Mouse (Mus musculus) hindbrain, embryonic 12.5 days (tissue): ENCODE measurements at regions not wholly inside any gene's neighbourhood (a gene's known extent, or its start where the extent isn't known, plus 50 kb on each side); places are given as distances from the start of the nearest gene placed in this dataset.

ENCODE experiments used
- ATAC-seq: fragments of 200-750 bp; cut with Nextera tagmentation; 2 replicates; pipeline ENCODE4 v1.8.0; 2017; ENCODE audit warnings: moderate TSS enrichment; ENCODE audit not compliant: low FRiP score
- H3K27ac ChIP-seq: fragments of 300-500 bp; sonication (generic); 2 replicates; pipeline ENCODE4 v1.5.1; 2016; ENCODE audit warnings: mild to moderate bottlenecking
- H3K27me3 ChIP-seq: fragments of 300-500 bp; sonication (generic); 2 replicates; pipeline ENCODE4 v1.6.1; 2016; ENCODE audit warnings: mild to moderate bottlenecking
- H3K36me3 ChIP-seq: fragments of 300-500 bp; sonication (generic); 2 replicates; pipeline ENCODE4 v1.6.1; 2016; ENCODE audit warnings: mild to moderate bottlenecking
- H3K4me1 ChIP-seq: fragments of 300-500 bp; sonication (generic); 2 replicates; pipeline ENCODE4 v1.6.1; 2016
- H3K4me2 ChIP-seq: fragments of 300-500 bp; sonication (generic); replicated peaks from 2 replicates; pipeline ENCODE4 v1.6.1; 2016; ENCODE audit warnings: mild to moderate bottlenecking
- H3K4me3 ChIP-seq: fragments of 300-500 bp; sonication (generic); 2 replicates; pipeline ENCODE4 v1.5.1; 2016; ENCODE audit warnings: mild to moderate bottlenecking
- H3K9ac ChIP-seq: fragments of 300-500 bp; sonication (generic); 2 replicates; pipeline ENCODE4 v1.6.1; 2016; ENCODE audit warnings: mild to moderate bottlenecking, moderate library complexity
- H3K9me3 ChIP-seq: fragments of 300-500 bp; sonication (generic); replicated peaks from 2 replicates; pipeline ENCODE4 v1.6.1; 2016; ENCODE audit warnings: mild to moderate bottlenecking
- WGBS: fragments of 180-500 bp; shearing (Covaris S2); methylation state at CpG from one replicate; pipeline ENCODE4 v1.1.7; 2016; 5-methylcytosine and 5-hydroxymethylcytosine counted together

DNA sequence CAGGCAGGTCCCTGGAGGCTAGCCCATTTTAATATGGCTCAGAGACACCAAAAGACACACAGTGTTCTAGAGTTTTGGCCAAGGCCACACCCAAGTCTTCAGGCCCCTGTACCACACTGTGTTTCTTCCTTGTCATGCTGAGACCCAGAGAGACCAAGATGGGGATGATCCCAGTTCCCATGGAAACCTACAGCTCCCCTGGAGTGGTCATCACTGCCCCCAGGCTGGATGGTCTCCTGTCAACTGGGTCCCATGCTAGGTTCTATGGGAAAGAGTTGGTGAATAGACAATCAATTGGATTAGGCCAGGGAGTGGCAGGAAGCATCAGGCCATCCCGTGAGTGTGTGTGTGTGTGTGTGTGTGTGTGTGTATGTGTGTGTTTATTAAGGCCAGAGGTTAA is 80.5 kb upstream of the Tle3 start:
- no peak overlapping the region for H3K4me3 ChIP-seq
- peaks cover 5% of the 10 kb centered on the region; the same call in 1 of the 2 replicates for H3K9me3 ChIP-seq
- peaks cover 13% of the 10 kb centered on the region for H3K4me1 ChIP-seq
- H3K36me3 ChIP-seq: no peaks in the 10 kb centered on the region
- ATAC-seq: no peak
- 82% methylated on average over 1 of the region's 1 CpGs for WGBS
- H3K4me2 ChIP-seq: no peak overlapping the region
- no peak overlapping the region for H3K9ac ChIP-seq
- H3K27me3 ChIP-seq: peaks cover 11% of the 10 kb centered on the region
- no peak overlapping the region for H3K27ac ChIP-seq

GRCm38 (mm10) chr9:61292501-61292900 is 79.7 kb upstream of the Tle3 start:
- H3K4me2 ChIP-seq: no peak overlapping the region
- H3K27ac ChIP-seq: no peak overlapping the region
- H3K36me3 ChIP-seq: no peaks in the 10 kb centered on the region
- 70% methylated on average over 3 of the region's 3 CpGs for WGBS
- no peak overlapping the region for H3K4me3 ChIP-seq
- H3K4me1 ChIP-seq: peaks cover 19% of the 10 kb centered on the region
- peaks cover 11% of the 10 kb centered on the region for H3K27me3 ChIP-seq
- peaks cover 5% of the 10 kb centered on the region; the same call in 1 of the 2 replicates for H3K9me3 ChIP-seq
- no peak for ATAC-seq
- H3K9ac ChIP-seq: no peak overlapping the region

DNA sequence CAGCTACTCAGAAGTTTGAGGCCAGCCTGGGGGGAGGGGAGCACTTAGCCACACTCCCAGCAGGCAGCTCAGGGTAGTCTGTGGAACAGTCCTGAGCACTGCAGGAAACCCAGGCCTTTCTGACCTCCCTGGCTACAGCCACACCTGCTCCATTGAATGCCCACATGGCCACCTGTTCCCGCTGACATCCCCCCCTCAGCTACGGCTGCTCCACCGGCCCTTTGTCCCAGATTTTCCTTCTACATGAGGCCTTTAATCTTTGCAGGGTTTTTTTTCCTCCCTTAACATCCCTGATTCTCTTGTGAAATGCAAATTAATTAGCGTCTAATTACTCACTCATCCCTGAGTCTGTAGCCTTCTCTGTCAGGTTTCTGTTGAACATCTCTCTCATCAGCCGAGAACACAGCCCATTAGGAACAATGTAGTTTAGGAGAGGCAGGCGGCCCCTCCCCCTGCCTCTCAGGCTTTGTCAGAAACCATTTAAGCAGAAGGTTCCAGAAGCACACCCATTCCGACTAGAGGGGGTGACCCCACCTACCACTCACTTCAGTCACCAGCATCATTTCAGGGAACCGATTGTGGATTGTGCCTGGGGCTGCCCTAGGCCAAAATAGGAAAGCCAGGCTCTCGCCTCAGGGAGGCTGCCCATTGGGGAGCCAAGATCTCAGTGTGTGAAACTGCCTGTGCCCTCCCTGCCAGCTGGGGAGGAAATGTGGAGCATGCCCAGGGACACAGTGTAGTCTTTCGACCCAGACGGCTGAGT is 78.8 kb upstream of the Tle3 start:
- Histone ChIP-seq H3K36me3 (no peaks in the 10 kb centered on the region), H3K4me2 (no peak overlapping the region), H3K4me3 (no peak overlapping the region), H3K9ac (no peak overlapping the region), H3K9me3 (no peaks in the 10 kb centered on the region), H3K27ac (no peak overlapping the region), H3K27me3 (peaks cover 11% of the 10 kb centered on the region), H3K4me1 (peaks cover 19% of the 10 kb centered on the region)
- 12% methylated on average over 11 of the region's 11 CpGs for WGBS
- 0 out of 2 replicates have a peak, but pooled peaks have one; percentile 19 for ATAC-seq

- no peak for ATAC-seq
- 90% methylated on average over 5 of the region's 5 CpGs for WGBS
- Histone ChIP-seq H3K4me3 (no peak overlapping the region), H3K9ac (no peak overlapping the region), H3K36me3 (no peaks in the 10 kb centered on the region), H3K27ac (no peak overlapping the region), H3K27me3 (peaks cover 14% of the 10 kb centered on the region), H3K4me2 (no peak overlapping the region), H3K4me1 (peaks cover 17% of the 10 kb centered on the region), H3K9me3 (no peaks in the 10 kb centered on the region)
Measured at GRCm38 (mm10) chr9:61295001-61295400, 77.2 kb upstream of the Tle3 start.

DNA sequence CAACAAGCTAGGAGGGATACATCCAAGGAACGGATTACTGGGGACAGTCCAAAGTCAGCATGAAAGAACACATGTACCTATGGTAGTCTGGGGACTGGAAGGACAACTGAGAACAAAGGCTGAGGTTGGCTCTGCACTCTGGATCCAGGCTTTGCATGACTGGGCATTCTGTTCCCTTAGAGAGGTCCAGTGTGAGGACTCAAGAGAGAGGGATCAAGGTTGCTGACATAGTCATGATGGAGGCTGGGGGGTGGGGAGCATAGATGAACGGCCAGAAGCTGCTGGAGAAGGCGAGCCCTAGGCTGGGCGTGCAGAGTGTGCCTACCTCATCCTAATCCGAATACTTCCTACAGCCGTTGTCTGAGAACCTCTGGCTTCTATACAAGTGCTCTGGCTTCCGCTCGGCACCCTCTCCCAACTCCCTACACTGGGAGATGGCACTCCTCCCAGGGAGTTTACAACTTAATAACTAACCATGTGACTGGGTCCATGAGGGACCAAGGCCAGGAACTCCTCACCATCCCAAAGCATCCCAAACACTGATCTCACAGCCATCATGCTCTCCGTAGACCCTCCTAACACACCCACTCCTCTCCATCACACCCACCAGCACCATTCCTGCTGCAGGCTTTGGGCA is 75.7 kb upstream of the Tle3 start:
- Histone ChIP-seq H3K9me3 (no peaks in the 10 kb centered on the region), H3K36me3 (no peaks in the 10 kb centered on the region), H3K27me3 (peaks cover 8% of the 10 kb centered on the region; the same call in 1 of the 2 replicates), H3K4me1 (peaks cover 17% of the 10 kb centered on the region), H3K4me3 (no peak overlapping the region), H3K27ac (no peak overlapping the region), H3K4me2 (no peak overlapping the region), H3K9ac (no peak overlapping the region)
- ATAC-seq: no peak
- 94% methylated on average over 9 of the region's 9 CpGs for WGBS

GRCm38 (mm10) chr9:61297385-61297784 is 74.8 kb upstream of the Tle3 start:
- no peak for ATAC-seq
- Histone ChIP-seq H3K9me3 (no peaks in the 10 kb centered on the region), H3K4me3 (no peak overlapping the region), H3K36me3 (no peaks in the 10 kb centered on the region), H3K27ac (no peak overlapping the region), H3K9ac (no peak overlapping the region), H3K27me3 (peaks cover 8% of the 10 kb centered on the region), H3K4me1 (peaks cover 17% of the 10 kb centered on the region), H3K4me2 (no peak overlapping the region)
- 52% methylated on average over 4 of the region's 4 CpGs for WGBS

GRCm38 (mm10) chr9:61299873-61300560 is 72.1 kb upstream of the Tle3 start:
- Histone ChIP-seq H3K4me3 (no peak overlapping the region), H3K27me3 (peaks cover 4% of the 10 kb centered on the region), H3K27ac (no peak overlapping the region), H3K4me2 (no peak overlapping the region), H3K9ac (no peak overlapping the region), H3K4me1 (peaks cover 6% of the 10 kb centered on the region), H3K9me3 (no peaks in the 10 kb centered on the region), H3K36me3 (no peaks in the 10 kb centered on the region)
- ATAC-seq: no peak
- 68% methylated on average over 8 of the region's 8 CpGs for WGBS

- H3K27ac ChIP-seq: no peak overlapping the region
- no peak overlapping the region for H3K9ac ChIP-seq
- no peaks in the 10 kb centered on the region for H3K36me3 ChIP-seq
- 88% methylated on average over 8 of the region's 8 CpGs for WGBS
- H3K9me3 ChIP-seq: no peaks in the 10 kb centered on the region
- no peak overlapping the region for H3K4me3 ChIP-seq
- H3K27me3 ChIP-seq: peaks cover 3% of the 10 kb centered on the region
- peaks cover 6% of the 10 kb centered on the region for H3K4me1 ChIP-seq
- no peak overlapping the region for H3K4me2 ChIP-seq
- ATAC-seq: no peak
Measured at GRCm38 (mm10) chr9:61301070-61301469, 71.1 kb upstream of the Tle3 start.

GRCm38 (mm10) chr9:61302724-61303123 is 69.4 kb upstream of the Tle3 start:
- 16% methylated on average over 5 of the region's 5 CpGs for WGBS
- no peak overlapping the region for H3K4me2 ChIP-seq
- no peak overlapping the region for H3K27ac ChIP-seq
- no peaks in the 10 kb centered on the region; the same call in 1 of the 2 replicates for H3K4me1 ChIP-seq
- no peak overlapping the region for H3K9ac ChIP-seq
- no peaks in the 10 kb centered on the region for H3K9me3 ChIP-seq
- ATAC-seq: no peak
- no peaks in the 10 kb centered on the region for H3K36me3 ChIP-seq
- H3K27me3 ChIP-seq: peaks cover 3% of the 10 kb centered on the region
- no peak overlapping the region for H3K4me3 ChIP-seq

DNA sequence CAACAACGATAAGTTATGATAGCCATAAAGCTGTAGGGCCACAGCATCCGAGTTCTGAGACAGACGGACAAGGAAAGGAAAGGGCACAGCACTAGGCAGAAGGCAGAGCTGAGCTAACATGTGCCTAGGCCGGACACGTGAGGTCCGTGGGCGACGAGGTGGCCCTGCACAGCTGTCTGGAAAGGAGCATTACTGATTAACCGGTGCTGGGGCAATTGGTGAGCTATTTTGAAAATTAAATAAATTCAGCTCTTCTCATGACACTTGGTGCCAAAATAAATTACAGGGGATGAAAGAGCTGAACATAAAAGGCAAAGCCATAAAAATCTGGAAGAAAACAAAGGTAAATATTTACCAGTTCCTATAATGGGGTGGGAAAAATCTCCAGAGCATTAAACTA is 65.9 kb upstream of the Tle3 start:
- H3K36me3 ChIP-seq: no peaks in the 10 kb centered on the region
- 80% methylated on average over 9 of the region's 9 CpGs for WGBS
- H3K27me3 ChIP-seq: no peaks in the 10 kb centered on the region; the same call in none of the 2 replicates
- no peak overlapping the region for H3K4me2 ChIP-seq
- no peak overlapping the region for H3K27ac ChIP-seq
- peaks cover 17% of the 10 kb centered on the region for H3K4me1 ChIP-seq
- H3K4me3 ChIP-seq: no peak overlapping the region
- H3K9me3 ChIP-seq: no peaks in the 10 kb centered on the region
- no peak for ATAC-seq
- no peak overlapping the region for H3K9ac ChIP-seq

- 42% methylated on average over 3 of the region's 3 CpGs for WGBS
- H3K27me3 ChIP-seq: peaks cover 10% of the 10 kb centered on the region
Measured at GRCm38 (mm10) chr9:61309096-61309495, 63.1 kb upstream of the Tle3 start.

GRCm38 (mm10) chr9:61309768-61310493 is 62.2 kb upstream of the Tle3 start:
- H3K27ac ChIP-seq: no peak overlapping the region
- no peaks in the 10 kb centered on the region for H3K9me3 ChIP-seq
- H3K36me3 ChIP-seq: no peaks in the 10 kb centered on the region
- ATAC-seq: no peak
- H3K4me1 ChIP-seq: peaks cover 43% of the 10 kb centered on the region
- H3K4me2 ChIP-seq: no peak overlapping the region
- H3K9ac ChIP-seq: no peak overlapping the region
- H3K4me3 ChIP-seq: no peak overlapping the region
- peaks cover 18% of the 10 kb centered on the region for H3K27me3 ChIP-seq
- 88% methylated on average over 8 of the region's 8 CpGs for WGBS

More at GRCm38 (mm10) chr9:61309096-61309495, 63.1 kb upstream of the Tle3 start:
- Histone ChIP-seq H3K9me3 (no peaks in the 10 kb centered on the region), H3K4me2 (no peak overlapping the region), H3K4me1 (peaks cover 38% of the 10 kb centered on the region), H3K4me3 (no peak overlapping the region), H3K27ac (no peak overlapping the region), H3K9ac (no peak overlapping the region), H3K36me3 (no peaks in the 10 kb centered on the region)
- ATAC-seq: no peak
